Mouse (Mus musculus) embryonic fibroblast, embryonic 13.5 days (primary cell): Measurements from ENCODE around the gene Xrn2.

Experiments
- CTCF ChIP-seq: IDR thresholded peaks from 2 replicates; pipeline ENCODE4 v1.5.1; 2011; ENCODE audit warnings: mild to moderate bottlenecking, control low read depth, low read length, moderate library complexity, borderline replicate concordance; ENCODE audit not compliant: insufficient read depth
- POLR2A ChIP-seq: IDR thresholded peaks from 2 replicates; pipeline ENCODE4 v1.6.1; 2011; ENCODE audit warnings: low read depth, mild to moderate bottlenecking, control low read depth, low read length, moderate library complexity

GRCm38 (mm10) chr2:147084366-147085071, 71.7 kb downstream of the Xrn2 start:
- TF ChIP-seq CTCF (no peak), POLR2A (no peak)
